19 mouse cellular contexts compared by ENCODE assay signal in genomic region chr1:40773234-40773633, GRCm38 (mm10). TPM values are rescaled to one million over a fixed set of nuclear protein-coding genes. Genes with fewer than 3 reads are reported as not detected.
"Had no signal": no experiment of that assay in that cellular context is flagged by ENCODE, and none has a peak within 500 bp of the region (broad histone marks: within the 10 kb centered on the region; RNA-seq: fewer than 3 reads in every experiment).

No protein-coding gene starts in this region.

- H3K36me3 ChIP-seq: midbrain, embryonic 12.5 days had no signal

- H3K9me3 ChIP-seq: kidney, embryonic 15.5 days; midbrain, embryonic 12.5 days; midbrain, embryonic 15.5 days; neural tube, embryonic 12.5 days; neural tube, embryonic 15.5 days had no signal

- H3K9ac ChIP-seq: kidney, embryonic 15.5 days; lung, embryonic 14.5 days; midbrain, embryonic 12.5 days; midbrain, embryonic 15.5 days; neural tube, embryonic 12.5 days; neural tube, embryonic 15.5 days had no signal

- H3K4me2 ChIP-seq: kidney, embryonic 15.5 days; lung, embryonic 14.5 days; midbrain, embryonic 12.5 days; midbrain, embryonic 15.5 days; neural tube, embryonic 12.5 days; neural tube, embryonic 15.5 days had no signal

- H3K27me3 ChIP-seq: kidney, embryonic 15.5 days; midbrain, embryonic 12.5 days; midbrain, embryonic 15.5 days; neural tube, embryonic 12.5 days; neural tube, embryonic 15.5 days had no signal

- H3K27ac ChIP-seq: kidney, embryonic 15.5 days; left cerebral cortex, adult 2 months; macrophage; midbrain, embryonic 12.5 days; midbrain, embryonic 15.5 days; neural tube, embryonic 12.5 days; neural tube, embryonic 15.5 days had no signal

- H3K4me1 ChIP-seq: midbrain, embryonic 15.5 days; neural tube, embryonic 12.5 days; neural tube, embryonic 15.5 days had no signal

- DNase-seq: kidney, adult 2 months; kidney, postnatal 10 days; kidney, postnatal 36 days; layer of hippocampus, postnatal 36 days; lung, embryonic 14.5 days; retina, postnatal 1 day; right cerebral cortex, postnatal 25 days; spleen, adult 18-20 months; thymus, adult 18-20 months; thymus, postnatal 36 days had no signal

- H3K4me3 ChIP-seq: kidney, embryonic 15.5 days; left cerebral cortex, adult 2 months; midbrain, embryonic 12.5 days; midbrain, embryonic 15.5 days; neural tube, embryonic 12.5 days; neural tube, embryonic 15.5 days had no signal

- ATAC-seq: lung, postnatal 0 days; midbrain, embryonic 15.5 days had no signal

RNA-seq across cellular contexts. Expression of gene Tmem182, which starts 32.2 kb away (rescaled TPM):
- total RNA-seq: megakaryocyte, adult 5-6 weeks had no signal
- polyA plus RNA-seq: macrophage; midbrain, embryonic 12.5 days had no signal
